Mouse (Mus musculus) heart, embryonic 13.5 days (tissue): Measurements from ENCODE around the gene Pou3f1. TPM values are rescaled to one million over a fixed set of nuclear protein-coding genes. Genes with fewer than 3 reads are reported as not detected.

Experiments
- ATAC-seq: fragments of 200-750 bp; cut with Nextera tagmentation; 2 replicates; pipeline ENCODE4 v1.8.0; 2017; ENCODE audit warnings: moderate TSS enrichment; ENCODE audit not compliant: insufficient number of reproducible peaks, low FRiP score, low TSS enrichment; ENCODE audit errors: extremely low read depth
- H3K27ac ChIP-seq: fragments of 300-500 bp; sonication (generic); replicated peaks from 2 replicates; pipeline ENCODE4 v1.5.1; 2015; ENCODE audit warnings: moderate library complexity, mild to moderate bottlenecking, inconsistent platforms
- H3K27me3 ChIP-seq: fragments of 300-500 bp; sonication (generic); replicated peaks from 2 replicates; pipeline ENCODE4 v1.6.1; 2015; ENCODE audit warnings: mild to moderate bottlenecking, inconsistent platforms
- H3K36me3 ChIP-seq: fragments of 300-500 bp; sonication (generic); 2 replicates; pipeline ENCODE4 v1.6.1; 2015; ENCODE audit warnings: mild to moderate bottlenecking, inconsistent platforms
- H3K4me1 ChIP-seq: fragments of 300-500 bp; sonication (generic); 2 replicates; pipeline ENCODE4 v1.6.1; 2015; ENCODE audit warnings: inconsistent platforms
- H3K4me2 ChIP-seq: fragments of 300-500 bp; sonication (generic); 2 replicates; pipeline ENCODE4 v1.6.1; 2015; ENCODE audit warnings: inconsistent platforms, mild to moderate bottlenecking, moderate library complexity
- H3K4me3 ChIP-seq: fragments of 300-500 bp; sonication (generic); 2 replicates; pipeline ENCODE4 v1.5.1; 2015; ENCODE audit warnings: moderate library complexity, mild to moderate bottlenecking, inconsistent platforms
- H3K9ac ChIP-seq: fragments of 300-500 bp; sonication (generic); 2 replicates; pipeline ENCODE4 v1.6.1; 2015; ENCODE audit warnings: inconsistent platforms, mild to moderate bottlenecking, moderate library complexity
- H3K9me3 ChIP-seq: fragments of 300-500 bp; sonication (generic); 2 replicates; pipeline ENCODE4 v1.6.1; 2016; ENCODE audit warnings: inconsistent platforms
- WGBS: fragments of 180-500 bp; shearing (Covaris S2); methylation state at CpG from one replicate; pipeline ENCODE4 v1.1.7; 2015; ENCODE audit warnings: mixed read lengths; 5-methylcytosine and 5-hydroxymethylcytosine counted together
- polyA plus RNA-seq: library from polyadenylated mRNA; unstranded; fragments of >200 nt; fragmentation: Nextera tagmentation; extraction: Ambion mirVana; gene quantifications from 2 replicates; pipeline ENCODE4 v1.2.1, GENCODE M21; 2015

The Pou3f1 gene
- polyA plus RNA-seq = 0.15 and 0.28 TPM in 2 replicates

DNA sequence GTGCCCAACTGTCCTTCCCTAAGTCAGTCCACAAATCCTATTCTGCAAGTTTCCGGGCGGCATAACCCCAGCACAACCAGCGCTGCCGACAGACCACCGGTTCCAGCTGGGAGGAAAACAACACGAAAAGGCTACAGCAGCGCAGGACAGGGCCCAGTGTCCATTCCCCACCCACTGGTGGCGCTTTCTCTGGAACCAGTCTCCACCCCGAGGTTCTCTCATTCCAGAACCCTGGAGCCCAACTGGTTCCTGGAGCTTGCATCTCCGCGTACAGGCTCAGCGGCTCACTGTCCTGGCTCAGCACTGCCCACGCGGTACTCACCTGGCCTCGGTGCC is at the start of gene Pou3f1:
Gene Pou3f1 (plus strand): TSS at position 290 of the 336 bp plus-strand sequence.
- Histone ChIP-seq H3K27ac (no peak within 1 kb of the TSS), H3K4me1 (peaks cover 49% of the 10 kb centered on the region)
- ATAC-seq = no peak

DNA sequence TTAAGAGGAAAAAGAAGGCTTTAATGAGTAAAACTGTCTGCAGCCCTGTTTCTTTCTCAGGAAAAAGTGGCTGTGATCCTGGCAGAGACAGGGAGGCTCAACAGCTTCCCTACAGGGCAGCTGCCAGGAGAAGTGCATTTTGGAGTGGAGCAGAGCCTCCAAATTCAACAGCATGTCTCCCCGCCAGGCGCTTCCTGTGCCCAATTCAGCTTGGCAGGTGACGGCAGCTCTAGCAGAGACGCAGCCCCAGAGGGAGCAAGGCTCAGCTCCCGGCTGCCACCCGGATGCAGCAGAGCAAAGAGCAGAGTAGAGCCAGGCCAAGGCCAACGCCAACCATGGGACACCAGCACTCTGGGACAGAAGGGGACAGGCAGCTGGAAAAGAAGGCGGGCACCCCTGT is 49.4 kb upstream of the Pou3f1 start:
- peaks cover 6% of the 10 kb centered on the region; the same call in 1 of the 2 replicates for H3K4me1 ChIP-seq
- no peaks in the 10 kb centered on the region for H3K36me3 ChIP-seq
- peaks cover 45% of the 10 kb centered on the region for H3K27me3 ChIP-seq
- H3K9ac ChIP-seq = no peak overlapping the region
- no peaks in the 10 kb centered on the region for H3K9me3 ChIP-seq
- H3K4me3 ChIP-seq = no peak overlapping the region
- no peak for ATAC-seq
- WGBS = 44% methylated on average over 8 of the region's 8 CpGs
- no peak overlapping the region; the same call in 1 of the 2 replicates for H3K27ac ChIP-seq
- H3K4me2 ChIP-seq = no peak overlapping the region

More for the DNA sequence above, at the start of gene Pou3f1:
- H3K36me3 ChIP-seq = no peaks in the 10 kb centered on the region
- 2% methylated on average over 15 of the region's 15 CpGs for WGBS
- no peaks in the 10 kb centered on the region for H3K9me3 ChIP-seq
- peak within 1 kb of the TSS; percentile 72 for H3K4me3 ChIP-seq
- H3K27me3 ChIP-seq = peaks cover 93% of the 10 kb centered on the region
- peak within 1 kb of the TSS; percentile 98 for H3K4me2 ChIP-seq
- H3K9ac ChIP-seq = peak within 1 kb of the TSS; percentile 66

DNA sequence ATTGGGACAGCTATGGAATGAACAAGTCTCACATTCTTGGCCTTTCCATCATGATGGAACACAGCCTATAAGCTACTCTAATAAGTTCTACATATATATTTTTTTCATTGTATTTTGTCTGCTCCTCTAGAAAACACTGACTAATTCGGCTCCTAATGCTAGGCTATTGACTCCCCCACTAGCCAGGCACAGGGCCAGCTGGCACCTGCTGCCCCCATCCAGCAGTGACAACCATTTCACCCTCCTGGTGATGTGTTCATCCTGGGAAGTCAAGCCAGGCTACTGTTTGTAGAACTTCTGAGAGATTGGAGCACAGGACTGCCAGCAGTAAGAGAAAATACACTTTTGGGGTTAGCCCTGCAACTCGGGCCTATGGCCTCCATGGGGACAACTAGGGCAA is 46.5 kb upstream of the Pou3f1 start:
- Histone ChIP-seq H3K4me2 (no peak overlapping the region), H3K36me3 (no peaks in the 10 kb centered on the region), H3K9ac (no peak overlapping the region), H3K27ac (no peak overlapping the region), H3K9me3 (no peaks in the 10 kb centered on the region), H3K27me3 (peaks cover 30% of the 10 kb centered on the region), H3K4me3 (no peak overlapping the region), H3K4me1 (peaks cover 9% of the 10 kb centered on the region; the same call in 1 of the 2 replicates)
- no peak for ATAC-seq
- WGBS = 57% methylated on average over 2 of the region's 2 CpGs

DNA sequence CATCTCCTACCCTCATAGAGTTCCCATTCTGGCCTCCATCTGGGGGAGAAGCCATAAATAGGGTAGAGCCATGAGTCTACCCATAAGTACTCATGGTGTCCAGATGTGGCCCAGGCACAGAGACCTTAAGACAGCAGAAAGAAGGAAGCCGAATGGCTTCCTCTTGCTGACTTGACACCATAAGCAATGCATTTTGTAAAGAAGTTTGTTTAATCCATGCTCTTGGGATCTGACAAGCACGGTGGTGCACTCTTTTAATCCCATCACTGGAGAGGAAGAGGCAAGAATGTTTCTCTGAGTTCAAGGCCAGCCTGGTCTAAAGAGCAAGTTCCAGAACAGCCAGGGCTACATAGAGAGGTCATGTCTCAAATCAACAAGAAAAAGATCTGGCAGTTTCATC is 45.9 kb upstream of the Pou3f1 start, which contains the start of gene 3100002H09Rik:
Gene 3100002H09Rik (minus strand): TSS at position 101 of the 400 bp plus-strand sequence.
- 82% methylated on average over 2 of the region's 2 CpGs for WGBS
- peaks cover 9% of the 10 kb centered on the region; the same call in 1 of the 2 replicates for H3K4me1 ChIP-seq
- no peak within 1 kb of the TSS for H3K4me2 ChIP-seq
- H3K9ac ChIP-seq = no peak within 1 kb of the TSS
- H3K27me3 ChIP-seq = peaks cover 28% of the 10 kb centered on the region
- H3K36me3 ChIP-seq = no peaks in the 10 kb centered on the region
- H3K4me3 ChIP-seq = no peak within 1 kb of the TSS
- H3K27ac ChIP-seq = no peak within 1 kb of the TSS
- no peak for ATAC-seq
- H3K9me3 ChIP-seq = no peaks in the 10 kb centered on the region

DNA sequence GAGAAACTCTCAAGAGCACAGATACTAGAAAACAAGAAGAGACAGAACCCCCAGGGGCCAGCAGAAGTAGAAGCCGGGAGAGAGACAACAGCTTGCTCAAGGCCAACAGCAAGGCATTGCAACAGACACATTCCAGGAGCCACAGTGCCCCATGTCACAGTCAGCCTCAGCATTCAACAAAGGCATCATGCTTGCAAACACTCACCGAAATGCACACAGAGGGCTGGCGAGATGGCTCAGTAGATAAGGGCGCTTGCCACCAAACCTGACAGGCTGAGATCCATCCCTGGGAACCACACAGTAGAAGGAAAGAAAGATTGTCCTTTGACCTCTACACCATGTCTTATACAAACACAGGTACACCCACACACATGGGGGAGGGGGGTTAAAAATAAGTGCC is 44.8 kb upstream of the Pou3f1 start:
- ATAC-seq = no peak
- 34% methylated on average over 4 of the region's 4 CpGs for WGBS

DNA sequence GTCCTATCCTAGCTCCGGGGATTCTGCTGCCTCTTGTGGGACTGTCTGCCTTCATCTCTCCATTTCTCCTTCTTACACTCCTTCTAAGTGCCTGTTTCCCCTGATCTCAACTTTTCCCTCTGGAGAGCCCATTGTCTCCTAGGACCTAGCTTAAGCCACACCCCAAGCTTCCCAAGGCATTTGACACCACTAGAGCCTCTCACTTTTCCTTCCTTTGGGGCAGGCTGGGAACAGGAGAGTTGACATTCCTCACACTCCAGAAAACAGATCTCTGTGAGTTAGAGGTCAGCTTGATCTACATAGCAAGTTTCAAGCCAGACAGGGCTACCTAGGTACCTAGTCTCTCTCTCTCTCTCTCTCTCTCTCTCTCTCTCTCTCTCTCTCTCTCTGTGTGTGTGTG is 42.4 kb upstream of the Pou3f1 start:
- H3K36me3 ChIP-seq = no peaks in the 10 kb centered on the region
- ATAC-seq = no peak
- H3K9ac ChIP-seq = no peak overlapping the region
- H3K4me1 ChIP-seq = peaks cover 11% of the 10 kb centered on the region
- no peak overlapping the region for H3K4me3 ChIP-seq
- no peaks in the 10 kb centered on the region for H3K9me3 ChIP-seq
- no peak overlapping the region for H3K27ac ChIP-seq
- H3K27me3 ChIP-seq = peaks cover 37% of the 10 kb centered on the region
- 0% methylated on average over 1 of the region's 1 CpGs for WGBS
- H3K4me2 ChIP-seq = no peak overlapping the region

More for the DNA sequence above, 44.8 kb upstream of the Pou3f1 start:
- peaks cover 22% of the 10 kb centered on the region for H3K27me3 ChIP-seq
- H3K9ac ChIP-seq = no peak overlapping the region
- no peaks in the 10 kb centered on the region for H3K36me3 ChIP-seq
- no peak overlapping the region for H3K27ac ChIP-seq
- no peak overlapping the region for H3K4me2 ChIP-seq
- H3K4me3 ChIP-seq = no peak overlapping the region
- no peaks in the 10 kb centered on the region for H3K9me3 ChIP-seq
- peaks cover 9% of the 10 kb centered on the region; the same call in 1 of the 2 replicates for H3K4me1 ChIP-seq

DNA sequence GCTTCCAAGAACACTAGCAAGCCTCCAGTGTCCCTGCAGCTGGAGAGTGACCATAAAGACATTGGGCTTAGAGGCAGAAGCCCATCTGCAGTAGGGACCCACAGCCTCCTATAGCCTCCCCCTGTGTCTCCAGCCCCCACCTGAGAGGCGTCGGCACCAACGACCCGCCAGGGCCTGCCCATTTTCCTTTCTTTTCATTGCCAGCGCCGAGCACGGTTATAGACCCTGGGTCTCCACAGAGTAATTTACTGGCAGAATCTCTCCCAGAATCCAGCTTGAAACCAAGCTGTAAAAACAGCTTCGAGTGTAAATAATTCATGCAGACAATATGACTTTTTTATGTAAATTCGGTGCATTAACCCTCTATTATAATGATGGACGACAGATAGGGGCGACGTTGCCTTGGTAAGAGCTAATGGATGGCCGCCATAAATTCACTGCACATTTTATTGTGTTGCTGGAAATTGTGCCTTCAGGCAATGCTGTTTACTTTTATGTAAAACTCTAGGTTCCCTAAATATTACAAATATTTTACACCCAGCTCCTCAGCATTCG is 41.1 kb upstream of the Pou3f1 start:
- Histone ChIP-seq H3K36me3 (no peaks in the 10 kb centered on the region), H3K9ac (no peak overlapping the region), H3K4me3 (no peak overlapping the region), H3K27me3 (peaks cover 47% of the 10 kb centered on the region), H3K4me2 (no peak overlapping the region), H3K9me3 (no peaks in the 10 kb centered on the region), H3K4me1 (peaks cover 11% of the 10 kb centered on the region), H3K27ac (no peak overlapping the region)
- WGBS = 59% methylated on average over 14 of the region's 14 CpGs
- no peak for ATAC-seq

DNA sequence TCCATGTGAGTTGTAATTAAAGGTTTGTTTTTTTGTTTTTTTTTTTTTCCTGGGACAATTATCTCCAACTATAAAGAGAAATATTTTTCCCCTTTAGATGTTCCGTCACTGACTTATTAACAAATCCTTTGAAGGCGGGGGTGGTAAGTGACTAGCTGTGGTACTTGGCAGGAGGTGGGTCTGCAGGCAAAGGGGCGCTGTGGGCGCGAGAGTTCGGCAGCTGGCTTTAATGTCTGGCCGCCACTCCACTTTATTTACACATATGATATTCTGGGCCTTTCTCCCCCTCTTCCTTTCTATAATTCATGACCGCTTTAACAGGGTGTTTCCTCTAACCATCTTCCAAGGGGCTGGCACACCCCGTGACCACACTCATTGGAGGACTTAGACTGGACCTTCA is 40.6 kb upstream of the Pou3f1 start:
- peaks cover 45% of the 10 kb centered on the region for H3K27me3 ChIP-seq
- H3K4me3 ChIP-seq = no peak overlapping the region
- 70% methylated on average over 9 of the region's 9 CpGs for WGBS
- no peaks in the 10 kb centered on the region for H3K36me3 ChIP-seq
- no peak overlapping the region for H3K9ac ChIP-seq
- H3K4me2 ChIP-seq = no peak overlapping the region
- no peak overlapping the region for H3K27ac ChIP-seq
- no peak for ATAC-seq
- H3K9me3 ChIP-seq = no peaks in the 10 kb centered on the region
- peaks cover 11% of the 10 kb centered on the region for H3K4me1 ChIP-seq

DNA sequence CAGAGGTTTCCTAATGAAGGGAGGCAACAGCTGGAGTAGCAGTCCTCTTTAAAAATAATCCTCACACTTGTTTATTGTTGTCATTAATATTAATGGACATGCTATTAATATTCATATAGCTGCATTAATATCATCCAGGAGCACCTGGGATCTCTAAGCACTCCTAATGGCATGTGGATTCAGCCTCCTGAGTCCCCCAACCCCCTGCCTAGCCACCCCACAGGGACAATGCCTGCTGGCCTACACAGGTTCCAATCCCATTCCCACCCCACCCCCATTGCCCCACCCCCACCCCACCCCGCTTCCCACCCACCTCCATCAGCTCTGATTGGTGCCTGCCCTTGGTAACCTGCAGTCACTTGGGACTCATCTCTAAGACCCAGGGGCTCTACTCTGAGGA is 40.0 kb upstream of the Pou3f1 start:
- Histone ChIP-seq H3K4me1 (peaks cover 11% of the 10 kb centered on the region), H3K4me2 (no peak overlapping the region), H3K27me3 (peaks cover 41% of the 10 kb centered on the region), H3K9ac (no peak overlapping the region), H3K36me3 (no peaks in the 10 kb centered on the region), H3K27ac (no peak overlapping the region), H3K4me3 (no peak overlapping the region), H3K9me3 (no peaks in the 10 kb centered on the region)
- 30% methylated on average over 1 of the region's 1 CpGs for WGBS
- ATAC-seq = no peak

DNA sequence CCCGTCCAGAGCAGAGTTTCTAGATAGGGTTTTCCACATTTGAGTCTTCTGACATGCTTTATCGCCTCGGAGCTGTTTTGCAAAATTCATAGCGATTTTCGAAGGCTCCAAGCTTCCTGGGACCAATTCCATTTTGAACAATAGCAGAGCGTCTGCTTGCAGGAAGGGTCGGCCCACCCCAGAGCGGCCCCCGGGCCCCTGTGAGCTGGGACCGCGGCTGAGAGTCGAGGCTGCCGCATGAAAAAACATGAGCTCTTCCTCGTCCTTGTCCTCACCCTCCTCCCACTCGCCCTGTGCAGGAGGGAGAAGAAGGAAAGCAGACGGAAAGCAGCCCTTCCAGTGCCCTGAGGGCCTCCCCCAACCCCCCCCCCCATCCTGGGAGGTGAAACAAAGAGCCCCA is 38.0 kb upstream of the Pou3f1 start:
- ATAC-seq = no peak
- H3K27me3 ChIP-seq = peaks cover 31% of the 10 kb centered on the region
- H3K4me1 ChIP-seq = peaks cover 11% of the 10 kb centered on the region
- H3K27ac ChIP-seq = no peak overlapping the region
- WGBS = 10% methylated on average over 16 of the region's 16 CpGs
- no peaks in the 10 kb centered on the region for H3K9me3 ChIP-seq
- no peaks in the 10 kb centered on the region for H3K36me3 ChIP-seq
- no peak overlapping the region for H3K9ac ChIP-seq
- H3K4me3 ChIP-seq = 0 out of 2 replicates have a peak overlapping the region, but pooled peaks have one; percentile 3
- peak overlapping the region; percentile 49 for H3K4me2 ChIP-seq

DNA sequence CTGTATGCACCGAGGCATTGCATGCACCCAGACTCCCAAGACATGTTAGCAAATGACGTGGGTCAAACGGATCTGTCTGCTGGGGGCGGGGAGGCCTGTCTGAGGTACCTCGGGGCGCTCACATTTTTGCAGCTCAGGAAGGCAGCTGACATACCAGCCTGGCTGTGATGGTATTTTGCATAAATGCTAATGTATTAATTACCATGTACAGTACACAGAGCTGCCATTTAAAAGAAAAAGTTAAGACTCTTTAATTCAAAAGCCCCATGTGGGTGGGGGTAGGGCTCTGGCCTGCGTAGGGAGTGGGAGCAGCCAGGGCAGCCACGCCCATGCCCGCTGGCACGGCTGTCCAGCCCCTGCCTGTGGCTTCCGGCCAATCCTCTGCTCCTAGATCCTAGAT is 35.2 kb upstream of the Pou3f1 start:
- H3K4me2 ChIP-seq = no peak overlapping the region
- H3K27ac ChIP-seq = no peak overlapping the region
- H3K27me3 ChIP-seq = peaks cover 28% of the 10 kb centered on the region
- H3K4me3 ChIP-seq = no peak overlapping the region
- H3K9ac ChIP-seq = no peak overlapping the region
- peaks cover 18% of the 10 kb centered on the region for H3K4me1 ChIP-seq
- no peaks in the 10 kb centered on the region for H3K9me3 ChIP-seq
- 66% methylated on average over 11 of the region's 11 CpGs for WGBS
- no peak for ATAC-seq
- H3K36me3 ChIP-seq = no peaks in the 10 kb centered on the region

DNA sequence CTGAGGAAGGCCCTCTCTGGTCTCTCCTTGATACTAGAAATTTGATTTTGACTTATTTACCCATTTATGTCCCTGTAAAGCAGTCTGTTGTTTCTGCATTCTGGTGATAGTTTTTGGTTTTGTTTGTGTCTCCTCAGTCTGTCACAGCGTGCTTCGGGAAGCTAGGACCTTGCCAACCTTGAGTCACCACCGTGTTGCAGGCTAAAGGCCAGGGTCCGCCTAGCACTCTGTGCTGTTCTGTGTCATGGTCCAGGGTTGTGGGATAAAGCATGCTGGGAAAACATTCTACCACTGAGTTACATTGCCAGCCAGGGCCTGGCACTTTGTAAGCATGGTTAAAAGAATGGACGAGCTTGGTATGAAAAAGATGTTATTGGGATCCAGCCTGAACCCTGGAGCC is 34.0 kb upstream of the Pou3f1 start:
- ATAC-seq = no peak
- H3K36me3 ChIP-seq = no peaks in the 10 kb centered on the region
- H3K9ac ChIP-seq = no peak overlapping the region
- 85% methylated on average over 5 of the region's 5 CpGs for WGBS
- no peak overlapping the region for H3K27ac ChIP-seq
- no peaks in the 10 kb centered on the region for H3K9me3 ChIP-seq
- H3K27me3 ChIP-seq = peaks cover 24% of the 10 kb centered on the region
- peaks cover 18% of the 10 kb centered on the region for H3K4me1 ChIP-seq
- no peak overlapping the region for H3K4me3 ChIP-seq
- no peak overlapping the region for H3K4me2 ChIP-seq
